Mouse (Mus musculus) inflammation-experienced regulatory T-cells (primary cell): Measurements from ENCODE around the gene Slc39a1. TPM values are rescaled to one million over a fixed set of nuclear protein-coding genes. Genes with fewer than 3 reads are reported as not detected.

Source experiments
- polyA plus RNA-seq, 2 experiments: library from polyadenylated mRNA; unstranded; fragments of 100-300 nt; shearing (Covaris generic); gene quantifications; one replicate each; pipeline ENCODE4 v1.2.1; 2017

Gene Slc39a1
- polyA plus RNA-seq: 1 to 10 TPM; 1.7 to 2.8 TPM

DNA sequence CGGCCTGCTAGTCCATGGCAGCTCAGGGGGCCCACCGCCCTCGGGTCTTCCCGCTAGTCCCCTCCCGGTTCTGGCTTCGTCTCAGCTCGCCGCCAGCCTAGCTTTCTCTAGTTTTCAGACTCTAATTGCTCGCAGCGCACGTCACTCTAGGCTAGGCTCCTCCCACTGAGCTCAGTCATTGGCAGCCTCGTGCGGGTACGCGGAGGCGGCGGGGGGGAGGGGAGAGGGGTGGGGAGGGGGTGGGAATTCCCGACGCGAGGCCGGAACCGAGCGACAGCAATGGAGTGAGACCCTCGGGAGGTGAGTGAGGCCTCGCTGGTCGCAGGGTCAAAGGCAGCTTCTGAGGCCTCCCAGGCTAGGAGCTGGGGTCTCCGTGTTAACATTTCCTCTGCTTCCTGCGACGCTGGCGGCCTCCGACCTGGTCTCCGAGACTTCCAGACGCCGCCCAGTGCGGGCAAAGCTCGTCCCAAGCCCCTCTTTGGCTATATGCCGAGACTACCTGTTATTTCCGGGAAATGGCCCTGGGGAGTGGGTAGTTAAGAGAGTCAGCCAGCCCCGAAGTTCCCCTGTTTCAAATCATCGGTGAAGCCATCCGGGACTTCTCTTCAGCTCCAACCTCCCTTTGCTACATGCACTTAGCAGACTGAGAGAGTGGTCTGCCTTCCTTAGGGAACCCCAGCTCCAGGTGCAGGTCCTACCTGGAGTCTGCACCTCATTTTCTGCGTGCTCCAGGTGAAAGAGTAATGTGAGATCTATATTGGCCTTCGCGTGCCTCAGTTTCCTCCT, at the start of gene Slc39a1:
Gene Slc39a1, plus strand, starts transcription at position 213 of the 786 bp plus-strand sequence.

DNA sequence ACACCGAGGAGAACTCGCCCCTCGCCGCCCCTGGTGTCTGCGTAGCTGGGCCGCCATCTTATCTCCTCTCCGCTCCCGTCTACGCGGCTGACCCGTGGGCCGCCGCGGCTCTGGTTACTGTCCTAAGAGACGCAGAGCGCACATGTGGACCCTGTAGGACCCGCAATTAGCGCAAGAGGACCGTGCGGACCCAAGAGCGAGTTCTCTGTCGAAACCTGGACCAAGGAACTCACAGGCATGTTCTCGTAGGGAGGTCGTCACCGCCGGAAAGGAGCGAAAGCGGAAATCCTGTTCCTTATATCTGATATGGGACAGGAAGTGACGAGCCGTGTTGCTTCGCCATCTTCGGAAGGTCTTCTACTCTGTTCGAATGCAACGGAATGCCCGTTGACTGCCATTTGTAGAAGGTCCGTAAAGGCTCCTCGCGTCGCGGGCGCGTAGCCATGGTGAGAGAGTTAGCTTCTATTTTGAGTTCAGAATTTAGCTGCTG, 34.5 kb upstream of the Slc39a1 start, which contains the start of the genes Rps27 and Rab13:
Gene Rps27, minus strand, starts transcription at position 275 of the 490 bp plus-strand sequence.
Gene Rab13, plus strand, starts transcription at position 319 of the 490 bp plus-strand sequence.

DNA sequence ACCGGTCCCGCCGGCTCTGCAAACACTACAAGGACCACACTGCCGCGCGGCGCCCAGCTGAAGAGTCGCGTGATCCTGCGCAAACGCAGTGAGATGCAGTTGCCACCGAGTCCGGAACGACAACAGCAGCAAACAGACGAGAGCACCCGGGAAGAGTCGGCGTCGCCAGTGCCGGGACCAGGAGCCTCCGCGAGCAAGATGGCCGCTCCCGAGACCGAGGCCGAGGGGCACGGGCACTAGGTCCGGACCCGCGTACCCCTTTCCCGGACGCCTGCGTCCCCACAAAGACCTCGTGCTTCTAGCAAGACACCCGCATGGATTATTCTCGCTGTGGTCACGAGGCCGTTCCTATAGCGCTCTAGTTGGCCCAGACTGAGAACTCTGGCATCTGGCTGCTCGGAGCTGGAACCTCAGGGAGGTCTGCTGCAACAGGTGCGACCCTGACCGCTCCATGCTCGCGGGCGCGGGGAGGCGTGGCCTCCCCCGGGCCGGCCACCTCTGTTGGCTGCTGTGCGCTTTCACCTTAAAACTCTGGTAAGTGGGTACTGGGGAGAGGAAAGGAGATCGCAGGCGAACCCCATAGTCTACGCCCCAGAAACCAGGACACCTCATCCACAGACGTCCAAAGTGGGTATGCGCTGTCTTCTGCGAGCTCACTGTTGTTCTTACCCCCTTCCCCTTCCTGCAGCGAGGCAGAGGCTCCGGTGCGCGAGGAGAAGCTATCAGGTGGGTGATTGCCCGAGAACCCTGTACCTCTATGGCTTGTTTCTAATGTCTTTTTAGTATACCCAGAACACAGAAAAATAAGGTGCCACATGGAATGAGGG, 16.3 kb upstream of the Slc39a1 start, which contains the start of gene Jtb:
Gene Jtb, plus strand, starts transcription at position 91 of the 827 bp plus-strand sequence.

DNA sequence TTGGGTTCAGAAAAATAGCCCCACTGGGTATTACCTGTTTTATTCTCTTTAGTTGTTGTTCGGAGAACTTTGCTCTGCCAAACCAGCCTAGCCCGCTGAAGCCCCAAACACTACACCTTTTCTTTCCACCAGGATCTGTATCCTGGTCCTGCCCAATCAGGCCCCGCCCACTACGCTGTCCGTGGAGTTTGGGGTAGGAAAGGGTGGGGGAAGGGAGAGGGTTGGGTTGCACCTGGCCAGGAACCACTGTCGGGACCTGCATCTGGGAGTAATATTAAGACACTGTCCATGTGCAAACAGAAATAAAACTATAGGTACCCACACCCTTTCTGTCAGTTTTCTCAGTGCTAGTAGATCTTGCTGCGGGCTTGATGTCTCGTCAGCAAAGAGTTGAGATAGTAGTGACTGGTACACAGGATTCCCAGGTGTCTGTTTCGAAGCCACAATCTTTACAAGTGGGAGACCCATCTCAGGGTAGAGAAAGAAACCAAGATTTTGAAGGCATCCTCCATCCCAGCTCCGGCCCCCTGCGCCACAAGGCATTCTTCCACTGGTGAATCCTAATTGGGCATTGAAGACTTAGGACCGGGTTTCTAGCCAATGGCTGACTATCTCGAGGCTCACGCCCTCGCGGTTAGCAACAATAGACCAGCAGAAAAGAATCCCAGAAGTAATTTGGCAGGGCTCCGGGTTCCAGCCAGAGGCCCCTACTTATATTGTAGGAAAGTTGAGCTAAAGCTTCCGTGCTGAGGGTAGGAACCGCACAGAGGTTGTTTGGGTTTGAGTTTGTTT, 4.8 kb upstream of the Slc39a1 start, which contains the start of gene Creb3l4:
Gene Creb3l4, minus strand, starts transcription at position 529 of the 792 bp plus-strand sequence.

DNA sequence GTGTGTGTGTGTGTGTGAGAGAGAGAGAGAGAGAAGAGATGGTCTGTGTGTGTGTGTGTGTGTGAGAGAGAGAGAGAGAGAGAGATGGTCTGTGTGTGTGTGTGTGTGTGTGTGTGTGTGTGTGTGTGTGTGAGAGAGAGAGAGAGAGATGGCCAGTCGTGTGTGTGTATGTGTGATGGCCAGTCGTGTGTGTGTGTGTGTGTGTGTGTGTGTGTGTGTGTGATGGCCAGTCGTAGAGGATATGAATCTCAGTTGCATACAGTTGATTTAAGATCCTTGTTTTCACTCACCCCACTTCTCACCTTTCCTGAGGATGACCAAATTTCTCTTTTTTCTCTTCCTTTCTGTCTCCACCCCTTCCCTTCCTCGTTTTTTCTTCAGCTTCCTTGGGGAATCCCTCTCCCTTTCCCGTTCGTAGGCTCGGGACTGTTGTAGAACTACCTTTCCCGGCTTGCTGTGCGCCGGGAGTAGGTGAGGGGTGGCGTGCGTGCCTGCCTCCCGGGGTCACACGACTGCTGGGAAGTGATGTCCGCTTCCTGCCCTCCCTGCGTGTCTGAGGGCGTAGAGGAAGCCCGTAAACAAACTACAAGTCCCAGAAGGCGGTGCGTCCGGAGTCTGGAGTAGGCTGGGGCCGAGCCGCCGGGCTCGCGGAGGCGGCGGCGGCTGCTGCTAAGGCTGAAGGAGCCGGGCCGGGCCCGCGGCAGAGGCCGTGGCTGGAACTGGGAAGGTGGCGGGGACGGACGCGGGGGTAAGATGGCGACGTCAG, 5.9 kb downstream of the Slc39a1 start, which contains the start of gene Crtc2:
Gene Crtc2, plus strand, starts transcription at position 511 of the 766 bp plus-strand sequence.

DNA sequence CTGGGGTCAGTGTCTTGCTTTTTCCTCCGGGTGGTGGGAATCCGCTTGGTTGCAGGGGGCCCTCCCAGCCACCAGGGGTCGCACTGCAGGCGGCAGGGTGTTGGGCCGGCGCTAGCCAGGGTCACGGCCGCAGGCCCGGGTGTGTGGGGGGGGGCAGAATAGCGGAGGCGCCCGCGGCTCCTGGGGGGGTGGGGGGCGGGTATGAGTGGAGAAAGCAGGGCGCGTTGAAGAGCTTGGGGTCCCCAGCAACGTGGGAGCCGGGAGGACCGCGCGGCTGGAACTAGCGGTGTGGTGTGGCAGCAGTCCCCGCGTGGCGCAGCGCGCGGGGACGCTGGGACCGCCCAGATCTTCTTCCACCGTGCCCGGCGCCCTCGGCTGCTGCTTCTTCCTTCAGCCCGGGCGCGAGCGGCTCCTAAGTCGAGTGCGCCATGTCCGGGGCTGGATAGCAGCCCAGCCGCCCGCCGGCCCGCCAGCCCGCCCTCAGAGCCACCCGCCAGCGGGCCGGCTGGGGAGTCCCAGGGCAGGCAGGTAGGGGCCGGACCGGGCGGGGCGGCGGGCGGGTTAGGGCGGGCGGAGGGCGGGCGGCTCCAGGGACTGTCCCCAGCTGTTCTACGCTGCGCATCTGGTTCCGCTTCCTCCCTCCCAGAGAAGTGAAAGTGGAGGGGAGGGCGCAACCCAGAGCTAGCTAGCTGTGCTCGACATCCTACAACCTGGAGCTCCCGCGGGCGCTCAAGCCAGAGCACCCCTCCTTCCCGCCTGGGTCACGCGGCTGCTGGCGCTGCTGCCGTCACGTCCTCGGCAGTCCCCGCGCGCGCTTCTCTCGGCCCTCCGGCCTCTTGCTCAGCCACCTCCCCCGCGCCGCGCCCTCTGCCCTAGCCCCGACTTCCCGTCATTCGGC, 17.3 kb downstream of the Slc39a1 start, which contains the start of gene Dennd4b:
Gene Dennd4b, plus strand, starts transcription at position 152 of the 898 bp plus-strand sequence.

DNA sequence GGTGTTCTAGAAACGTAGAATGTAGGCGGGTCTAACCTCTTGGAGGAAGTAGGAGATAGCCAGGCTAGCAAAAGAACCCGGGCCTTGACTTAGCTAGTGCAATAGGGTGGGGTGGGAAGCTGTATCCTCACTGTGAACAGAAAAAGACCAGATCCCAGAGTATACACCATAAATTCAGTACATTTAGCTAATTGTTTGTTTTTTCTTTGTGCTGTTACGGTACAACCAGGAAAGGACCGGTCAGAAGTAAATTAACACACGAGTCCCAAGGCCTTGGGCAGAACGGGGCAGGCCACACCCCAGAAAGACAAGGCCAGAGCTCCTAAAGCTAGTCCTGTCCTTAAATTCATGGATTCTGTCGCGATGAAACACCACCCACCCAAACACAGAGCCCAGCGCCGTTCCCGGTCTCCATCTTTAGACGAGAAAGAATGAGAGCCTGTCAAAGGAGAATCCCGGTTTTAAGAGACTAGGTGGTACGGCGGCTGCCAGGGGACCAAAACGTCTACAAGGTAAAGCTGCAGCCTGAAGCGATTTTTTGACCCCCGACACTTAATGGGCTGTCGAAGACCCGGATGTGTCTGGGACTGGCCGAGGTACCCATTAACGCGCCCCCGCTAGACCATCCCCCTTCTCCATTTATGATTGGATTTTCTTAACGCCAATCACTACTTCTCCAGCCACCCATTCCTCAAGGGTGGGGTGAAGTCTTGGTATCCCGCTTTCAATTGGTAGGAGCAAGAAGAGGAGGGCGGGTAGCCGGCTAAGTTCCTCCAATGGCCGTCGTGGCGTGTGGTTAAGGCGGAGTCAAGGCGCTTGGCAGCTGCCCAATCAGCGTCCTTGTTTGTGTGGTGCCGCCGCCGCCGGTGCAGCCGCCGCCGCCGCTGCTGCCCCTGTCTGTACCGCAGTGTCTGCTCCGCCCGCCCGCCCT, 44.6 kb downstream of the Slc39a1 start, which contains the start of gene Gatad2b:
Gene Gatad2b, plus strand, starts transcription at position 834 of the 931 bp plus-strand sequence.

Other genes starting within 250 kb of the Slc39a1 start
- 10 to 100 TPM; 97.9 to 98.2 TPM for gene Hax1, start 249.4 kb upstream of the Slc39a1 start, polyA plus RNA-seq
- 100 to 1,000 TPM; 136 to 148 TPM for gene 4933434E20Rik, start 196.5 kb upstream of the Slc39a1 start, polyA plus RNA-seq
- gene Ubap2l, start 195.5 kb upstream of the Slc39a1 start, polyA plus RNA-seq: 100 to 1,000 TPM; 178 to 194 TPM
- gene Tpm3, start 175.5 kb upstream of the Slc39a1 start, polyA plus RNA-seq: 100 to 1,000 TPM; 802 to 914 TPM
- under 1 TPM; 0.25 to 0.93 TPM for gene Nup210l, start 144.0 kb upstream of the Slc39a1 start, polyA plus RNA-seq
- 1,000 to 10,000 TPM; 1,816 to 2,019 TPM for gene Rps27, start 34.5 kb upstream of the Slc39a1 start, polyA plus RNA-seq
- 1 to 10 TPM in 1 of 2 experiments, under 1 TPM in 1; 0.28 to 1.3 TPM for gene Rab13, start 34.5 kb upstream of the Slc39a1 start, polyA plus RNA-seq
- 100 to 1,000 TPM; 155 to 161 TPM for gene Jtb, start 16.6 kb upstream of the Slc39a1 start, polyA plus RNA-seq
- under 1 TPM; 0.11 to 0.97 TPM for gene Creb3l4, start 4.7 kb upstream of the Slc39a1 start, polyA plus RNA-seq
- gene Crtc2, start 6.0 kb downstream of the Slc39a1 start, polyA plus RNA-seq: 100 to 1,000 TPM; 104 to 113 TPM
- gene Dennd4b, start 17.0 kb downstream of the Slc39a1 start, polyA plus RNA-seq: 10 to 100 TPM; 45.9 to 50.2 TPM
- 10 to 100 TPM in 1 of 2 experiments, 1 to 10 TPM in 1; 7.6 to 10.6 TPM for gene Gatad2b, start 45.0 kb downstream of the Slc39a1 start, polyA plus RNA-seq
- gene Slc27a3, start 141.8 kb downstream of the Slc39a1 start, polyA plus RNA-seq: under 1 TPM; 0.08 to 0.33 TPM
- 10 to 100 TPM; 32.8 to 39.6 TPM for gene Ints3, start 185.4 kb downstream of the Slc39a1 start, polyA plus RNA-seq
- gene Npr1, start 217.7 kb downstream of the Slc39a1 start, polyA plus RNA-seq: not detected
- gene Ilf2, start 228.0 kb downstream of the Slc39a1 start, polyA plus RNA-seq: 100 to 1,000 TPM in 1 of 2 experiments, 10 to 100 TPM in 1; 93.1 to 102 TPM
- 10 to 100 TPM; 97.5 to 99.8 TPM for gene Snapin, start 242.9 kb downstream of the Slc39a1 start, polyA plus RNA-seq